Mouse (Mus musculus) lung, embryonic 14.5 days (tissue): ENCODE data around the gene Mdp1. TPM values are rescaled to one million over a fixed set of nuclear protein-coding genes. Genes with fewer than 3 reads are reported as not detected.

ENCODE experiments used
- ATAC-seq: fragments of 200-750 bp; cut with Nextera tagmentation; 2 replicates; pipeline ENCODE4 v1.8.0; 2017; ENCODE audit warnings: mild to moderate bottlenecking, moderate TSS enrichment, moderate library complexity; ENCODE audit not compliant: insufficient read depth
- DNase-seq: peaks from one replicate; pipeline ENCODE4 v3.0.0-alpha.2; 2015
- H3K27ac ChIP-seq: fragments of 300-500 bp; sonication (generic); 2 replicates; pipeline ENCODE4 v1.5.1; 2014; ENCODE audit warnings: low read depth, mild to moderate bottlenecking, moderate library complexity
- H3K27me3 ChIP-seq: fragments of 300-500 bp; sonication (generic); 2 replicates; pipeline ENCODE4 v1.6.1; 2014; ENCODE audit warnings: low read length, control low read depth; ENCODE audit not compliant: insufficient read depth
- H3K36me3 ChIP-seq: fragments of 300-500 bp; sonication (generic); 2 replicates; pipeline ENCODE4 v1.6.1; 2014; ENCODE audit warnings: control low read depth; ENCODE audit not compliant: insufficient read depth
- H3K4me1 ChIP-seq: fragments of 300-500 bp; sonication (generic); 2 replicates; pipeline ENCODE4 v1.6.1; 2014; ENCODE audit warnings: antibody characterized with exemption, control low read depth; ENCODE audit not compliant: insufficient read depth
- H3K4me2 ChIP-seq: fragments of 300-500 bp; sonication (generic); 2 replicates; pipeline ENCODE4 v1.6.1; 2014; ENCODE audit warnings: mild to moderate bottlenecking
- H3K4me3 ChIP-seq: fragments of 300-500 bp; sonication (generic); 2 replicates; pipeline ENCODE4 v1.5.1; 2014; ENCODE audit warnings: low read depth, low read length
- H3K9ac ChIP-seq: fragments of 300-500 bp; sonication (generic); 2 replicates; pipeline ENCODE4 v1.6.1; 2014
- H3K9me3 ChIP-seq: fragments of 300-500 bp; sonication (generic); 2 replicates; pipeline ENCODE4 v1.6.1; 2016; ENCODE audit warnings: low read depth, low read length, control low read depth
- CTCF ChIP-seq: IDR thresholded peaks from 2 replicates; pipeline ENCODE4 v1.5.1; 2016; ENCODE audit warnings: antibody characterized with exemption, low read depth
- whole genome bisulfite sequencing: fragments of 180-500 bp; shearing (Covaris S2); extraction: QIAGEN DNeasy Blood & Tissue Kit; methylation state at CpG from one replicate; pipeline ENCODE4 v1.1.7; 2014; 5-methylcytosine and 5-hydroxymethylcytosine counted together
- polyA plus RNA-seq: library from polyadenylated mRNA; unstranded; fragments of >200 nt; fragmentation: Nextera tagmentation; extraction: Ambion mirVana; gene quantifications from 2 replicates; pipeline ENCODE4 v1.2.1, GENCODE M21; 2014

Gene Mdp1
- polyA plus RNA-seq, 1 experiment from 2014 or later: 52.0 TPM

GRCm38 (mm10) chr14:55689433-55689832 lies 29.1 kb upstream of the Mdp1 start:
- DNase-seq (no peak), ATAC-seq (no peak)
- 71% methylated on average over 10 of the region's 10 CpGs for WGBS
- Histone ChIP-seq H3K4me2 (no peak overlapping the region), H3K9ac (no peak overlapping the region), H3K9me3 (no peaks in the 10 kb centered on the region), H3K4me3 (no peak overlapping the region), H3K27me3 (no peaks in the 10 kb centered on the region), H3K4me1 (no peaks in the 10 kb centered on the region), H3K27ac (no peak overlapping the region), H3K36me3 (no peaks in the 10 kb centered on the region)
- TF ChIP-seq CTCF: no peak

DNA sequence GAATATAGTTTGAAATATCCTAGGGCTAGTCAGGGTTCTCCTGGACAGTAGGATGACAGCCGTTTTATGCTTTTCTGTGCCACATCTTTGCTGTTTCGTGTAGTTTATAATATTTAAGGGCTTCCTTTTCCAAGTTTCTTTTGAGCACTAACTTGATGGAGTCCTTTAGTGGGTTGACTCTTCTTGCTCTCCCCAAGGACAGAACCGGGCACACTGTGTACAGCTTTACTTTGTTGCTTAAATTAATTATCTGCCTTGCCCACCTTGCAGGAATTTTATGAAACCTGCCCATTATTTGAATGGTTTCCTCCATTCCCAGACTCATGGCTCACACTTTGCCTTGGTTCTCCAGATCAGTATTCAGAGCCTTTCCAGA lies 21.8 kb upstream of the Mdp1 start:
- Histone ChIP-seq H3K9ac (peak overlapping the region; percentile 81), H3K4me3 (peak overlapping the region; percentile 78), H3K4me1 (no peaks in the 10 kb centered on the region), H3K4me2 (peak overlapping the region; percentile 82), H3K27me3 (no peaks in the 10 kb centered on the region), H3K36me3 (peaks cover 34% of the 10 kb centered on the region), H3K27ac (peak overlapping the region; percentile 92; the same call in 1 of the 2 replicates), H3K9me3 (no peaks in the 10 kb centered on the region)
- DNase-seq (no peak), ATAC-seq (peak; percentile 12; the same call in 1 of the 2 replicates)
- WGBS: 10% methylated on average over 3 of the region's 3 CpGs
- no peak for TF ChIP-seq CTCF

- peak within 1 kb of the TSS; percentile 82 for H3K4me2 ChIP-seq
- peak within 1 kb of the TSS; percentile 92 for H3K27ac ChIP-seq
- H3K27me3 ChIP-seq: no peaks in the 10 kb centered on the region
- H3K36me3 ChIP-seq: peaks cover 41% of the 10 kb centered on the region
- DNase-seq (peak; percentile 99), ATAC-seq (peak; percentile 98)
- peak within 1 kb of the TSS; percentile 81 for H3K9ac ChIP-seq
- no peaks in the 10 kb centered on the region for H3K9me3 ChIP-seq
- peak within 1 kb of the TSS; percentile 78 for H3K4me3 ChIP-seq
- TF ChIP-seq CTCF: peak; percentile 85
- no peaks in the 10 kb centered on the region for H3K4me1 ChIP-seq
- under 1% methylated on average over 65 of the region's 66 CpGs for WGBS
Observed at GRCm38 (mm10) chr14:55681160-55682117, 21.1 kb upstream of the Mdp1 start, which contains the start of gene Tinf2. Gene Tinf2, minus strand, starts transcription at chr14:55681820.

DNA sequence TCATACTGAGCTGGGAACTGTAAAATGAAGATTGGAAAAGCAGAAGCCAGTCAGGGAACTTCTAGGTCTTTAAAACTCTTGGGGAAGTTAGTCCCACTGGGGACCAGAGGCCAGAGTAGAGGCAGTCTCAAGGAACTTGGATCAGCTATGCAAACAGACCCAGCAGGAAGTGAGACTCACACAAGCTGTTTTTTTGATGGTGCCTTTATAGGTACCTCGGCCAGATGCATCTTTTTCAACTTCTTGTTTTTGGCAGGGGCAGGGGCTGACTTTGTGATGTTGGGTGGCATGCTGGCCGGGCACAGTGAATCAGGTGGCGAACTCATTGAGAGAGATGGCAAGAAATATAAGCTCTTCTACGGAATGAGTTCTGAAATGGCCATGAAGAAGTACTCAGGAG lies 17.3 kb upstream of the Mdp1 start:
- Histone ChIP-seq H3K9ac (no peak overlapping the region), H3K36me3 (peaks cover 57% of the 10 kb centered on the region)

DNA sequence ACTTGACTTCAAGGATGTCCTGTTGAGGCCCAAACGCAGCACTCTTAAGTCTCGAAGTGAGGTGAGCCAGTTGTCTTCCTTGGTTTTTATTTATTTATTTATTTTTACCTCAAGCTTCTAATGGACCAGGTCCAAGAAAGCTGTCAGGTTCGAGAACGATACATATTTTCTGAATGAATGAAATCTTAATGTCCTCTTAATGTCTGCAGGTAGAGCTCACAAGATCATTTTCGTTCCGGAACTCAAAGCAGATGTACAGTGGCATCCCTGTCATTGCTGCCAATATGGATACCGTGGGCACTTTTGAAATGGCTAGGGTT lies 12.4 kb upstream of the Mdp1 start:
- peak overlapping the region; percentile 72; the same call in 1 of the 2 replicates for H3K27ac ChIP-seq
- H3K9me3 ChIP-seq: no peaks in the 10 kb centered on the region
- no peak for DNase-seq
- peak overlapping the region; percentile 70 for H3K4me2 ChIP-seq
- H3K27me3 ChIP-seq: no peaks in the 10 kb centered on the region
- peak overlapping the region; percentile 77 for H3K9ac ChIP-seq
- H3K36me3 ChIP-seq: peaks cover 29% of the 10 kb centered on the region
- no peak for ATAC-seq
- peak overlapping the region; percentile 70 for H3K4me3 ChIP-seq
- 72% methylated on average over 7 of the region's 7 CpGs for WGBS
- H3K4me1 ChIP-seq: peaks cover 5% of the 10 kb centered on the region; the same call in 1 of the 2 replicates
- TF ChIP-seq CTCF: no peak

More for the DNA sequence above, 17.3 kb upstream of the Mdp1 start:
- WGBS: 83% methylated on average over 4 of the region's 4 CpGs
- no peak overlapping the region for H3K4me3 ChIP-seq
- no peak for DNase-seq
- H3K27ac ChIP-seq: no peak overlapping the region
- H3K4me1 ChIP-seq: peaks cover 4% of the 10 kb centered on the region; the same call in 1 of the 2 replicates
- H3K27me3 ChIP-seq: no peaks in the 10 kb centered on the region
- no peak overlapping the region for H3K4me2 ChIP-seq
- no peak for ATAC-seq
- no peaks in the 10 kb centered on the region for H3K9me3 ChIP-seq
- no peak for TF ChIP-seq CTCF

GRCm38 (mm10) chr14:55671833-55672740 lies 11.8 kb upstream of the Mdp1 start, which contains the start of the genes Gmpr2 and Nedd8:
Gene Gmpr2, plus strand, starts transcription at chr14:55671941.
Gene Nedd8, minus strand, starts transcription at chr14:55672124.
- peaks cover 5% of the 10 kb centered on the region; the same call in 1 of the 2 replicates for H3K4me1 ChIP-seq
- H3K36me3 ChIP-seq: peaks cover 23% of the 10 kb centered on the region
- H3K27ac ChIP-seq: peak within 1 kb of the TSS; percentile 72; the same call in 1 of the 2 replicates
- H3K4me3 ChIP-seq: peak within 1 kb of the TSS; percentile 70
- under 1% methylated on average over 38 of the region's 38 CpGs for WGBS
- DNase-seq: peak; percentile 97
- no peak for TF ChIP-seq CTCF
- peak; percentile 98 for ATAC-seq
- H3K4me2 ChIP-seq: peak within 1 kb of the TSS; percentile 70
- H3K9me3 ChIP-seq: no peaks in the 10 kb centered on the region
- no peaks in the 10 kb centered on the region for H3K27me3 ChIP-seq
- peak within 1 kb of the TSS; percentile 77 for H3K9ac ChIP-seq
